ENCODE assay signal across 13 mouse cellular contexts in the genomic region with DNA sequence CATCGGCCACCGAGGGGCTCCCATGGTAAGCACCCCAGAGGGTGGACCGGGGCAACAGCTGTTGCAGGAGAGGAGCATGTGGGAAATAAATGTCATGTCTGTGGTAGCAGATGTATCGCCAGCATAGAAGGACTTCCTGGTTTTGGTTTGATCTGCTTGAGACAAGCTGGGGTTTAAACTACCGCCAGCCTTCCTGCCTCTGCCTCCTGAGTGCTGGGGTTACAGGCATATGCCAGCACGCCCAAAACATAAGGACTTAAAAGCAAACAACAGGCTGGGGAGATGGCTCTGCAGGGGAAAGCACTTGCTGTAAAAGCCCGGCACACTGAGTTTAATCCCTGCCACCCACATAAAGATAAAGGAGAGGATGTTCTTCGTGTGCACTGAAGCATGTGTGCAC. TPM values are rescaled to one million over a fixed set of nuclear protein-coding genes. Genes with fewer than 3 reads are reported as not detected.
DNase-seq lines count a peak whose midpoint lies in the region; ATAC-seq lines count a peak whose summit lies in the region.
"Had no signal": no experiment of that assay in that cellular context is flagged by ENCODE, and none has a peak within 500 bp of the region (broad histone marks: within the 10 kb centered on the region; RNA-seq: fewer than 3 reads in every experiment).

No protein-coding gene starts in this region.

- peaks cover 46% of the 10 kb centered on the region for H3K4me1 ChIP-seq in midbrain, embryonic 10.5 days
- H3K4me1 ChIP-seq in midbrain, embryonic 15.5 days = peaks cover 21% of the 10 kb centered on the region
- peaks cover 39% of the 10 kb centered on the region for H3K4me1 ChIP-seq in embryonic facial prominence, embryonic 10.5 days
- H3K4me1 ChIP-seq in hindbrain, embryonic 15.5 days (replicated peaks) = peaks cover 23% of the 10 kb centered on the region

- H3K9me3 ChIP-seq in midbrain, embryonic 10.5 days (replicated peaks) = no peaks in the 10 kb centered on the region
- no peaks in the 10 kb centered on the region for H3K9me3 ChIP-seq in midbrain, embryonic 15.5 days
- H3K9me3 ChIP-seq in embryonic facial prominence, embryonic 10.5 days = no peaks in the 10 kb centered on the region
- H3K9me3 ChIP-seq in hindbrain, embryonic 15.5 days = no peaks in the 10 kb centered on the region

- H3K27ac ChIP-seq in midbrain, embryonic 10.5 days (replicated peaks) = peak overlapping the region; percentile 65
- H3K27ac ChIP-seq in midbrain, embryonic 15.5 days = no peak overlapping the region
- H3K27ac ChIP-seq in embryonic facial prominence, embryonic 10.5 days (replicated peaks) = peak overlapping the region; percentile 32; the same call in 1 of the 2 replicates
- peak overlapping the region; percentile 60; the same call in 1 of the 2 replicates for H3K27ac ChIP-seq in hindbrain, embryonic 15.5 days (replicated peaks)

- H3K36me3 ChIP-seq in midbrain, embryonic 10.5 days = no peaks in the 10 kb centered on the region
- no peaks in the 10 kb centered on the region for H3K36me3 ChIP-seq in midbrain, embryonic 15.5 days (replicated peaks)
- H3K36me3 ChIP-seq in embryonic facial prominence, embryonic 10.5 days (replicated peaks) = peaks cover 5% of the 10 kb centered on the region; the same call in 1 of the 2 replicates
- H3K36me3 ChIP-seq in hindbrain, embryonic 15.5 days = 0 out of 2 replicates have a peak, but pooled peaks cover 3% of the 10 kb centered on the region
- no peaks in the 10 kb centered on the region for H3K36me3 ChIP-seq in splenic B cell, adult 2 months (ENCODE audit: control insufficient read depth, insufficient read depth, low read length, poor library complexity, severe bottlenecking)

- no peak for ATAC-seq in midbrain, embryonic 15.5 days (replicated peaks)
- ATAC-seq in hindbrain, embryonic 15.5 days (ENCODE audit: low FRiP score, low read depth) = no peak

- H3K9ac ChIP-seq in midbrain, embryonic 15.5 days = no peak overlapping the region
- H3K9ac ChIP-seq in hindbrain, embryonic 15.5 days = no peak overlapping the region
- H3K9ac ChIP-seq: lung, embryonic 14.5 days had no signal

- no peaks in the 10 kb centered on the region for H3K27me3 ChIP-seq in midbrain, embryonic 10.5 days (ENCODE audit: low read depth, poor library complexity, severe bottlenecking)
- no peaks in the 10 kb centered on the region for H3K27me3 ChIP-seq in midbrain, embryonic 15.5 days (replicated peaks)
- H3K27me3 ChIP-seq in embryonic facial prominence, embryonic 10.5 days (replicated peaks; ENCODE audit: low read depth, poor library complexity, severe bottlenecking) = no peaks in the 10 kb centered on the region
- H3K27me3 ChIP-seq in hindbrain, embryonic 15.5 days = no peaks in the 10 kb centered on the region
- H3K27me3 ChIP-seq in splenic B cell, adult 2 months (ENCODE audit: control insufficient read depth, insufficient read depth, low read length, poor library complexity, severe bottlenecking) = no peaks in the 10 kb centered on the region

- H3K4me2 ChIP-seq in midbrain, embryonic 15.5 days = no peak overlapping the region
- no peak overlapping the region for H3K4me2 ChIP-seq in hindbrain, embryonic 15.5 days
- H3K4me2 ChIP-seq: lung, embryonic 14.5 days had no signal

- no peak for DNase-seq in midbrain, embryonic 10.5 days (ENCODE audit: low spot score)
- no peak for DNase-seq in embryonic facial prominence, embryonic 10.5 days (ENCODE audit: low spot score)
- DNase-seq in splenic B cell, adult 2 months (ENCODE audit: low read depth, low spot score) = peak; percentile 31
- DNase-seq in cerebellum, adult 9-11 months = no peak
- DNase-seq in urinary bladder, postnatal 4 days (ENCODE audit: low spot score in 2 of 2) = no peak
- no peak for DNase-seq in left cerebral cortex, adult 18-20 months (ENCODE audit: low spot score in 2 of 2)
- DNase-seq: heart, postnatal 36 days; kidney, postnatal 25 days; lung, embryonic 14.5 days had no signal

- 63% methylated on average over 8 of the region's 8 CpGs for WGBS in midbrain, embryonic 10.5 days
- WGBS in midbrain, embryonic 15.5 days = 43% methylated on average over 8 of the region's 8 CpGs
- 66% methylated on average over 8 of the region's 8 CpGs for WGBS in embryonic facial prominence, embryonic 10.5 days
- WGBS in hindbrain, embryonic 15.5 days = 31% methylated on average over 8 of the region's 8 CpGs

- H3K4me3 ChIP-seq in midbrain, embryonic 10.5 days = no peak overlapping the region
- H3K4me3 ChIP-seq in midbrain, embryonic 15.5 days = no peak overlapping the region
- H3K4me3 ChIP-seq in embryonic facial prominence, embryonic 10.5 days = no peak overlapping the region
- no peak overlapping the region for H3K4me3 ChIP-seq in hindbrain, embryonic 15.5 days

RNA-seq across cellular contexts. Expression of a gene that starts 16.7 kb away (rescaled TPM):
- polyA plus RNA-seq in midbrain, embryonic 10.5 days (2016; fragmentation: Nextera tagmentation; extraction: Ambion mirVana) = 2.9 and 10.0 TPM in 2 replicates
- polyA plus RNA-seq in midbrain, embryonic 15.5 days (2015; fragmentation: Nextera tagmentation; extraction: Ambion mirVana) = 7.1 and 7.5 TPM in 2 replicates
- 1.4 and 2.3 TPM in 2 replicates for polyA plus RNA-seq in embryonic facial prominence, embryonic 10.5 days (2016; fragmentation: Nextera tagmentation; extraction: Ambion mirVana)
- polyA plus RNA-seq in hindbrain, embryonic 15.5 days (2015; fragmentation: Nextera tagmentation; extraction: Ambion mirVana) = 5.0 and 7.3 TPM in 2 replicates
- 1 to 10 TPM; 2.3 to 3.2 TPM for total RNA-seq in left cerebral cortex, adult 18-20 months (2021)
- total RNA-seq: gastrocnemius, adult 18-20 months; heart, postnatal 36 days had no signal
- polyA plus RNA-seq: C2C12 had no signal

RNA-seq across cellular contexts. Expression of a gene that starts 34.5 kb away (rescaled TPM):
- 681 and 788 TPM in 2 replicates for polyA plus RNA-seq in midbrain, embryonic 10.5 days (2016; fragmentation: Nextera tagmentation; extraction: Ambion mirVana)
- polyA plus RNA-seq in midbrain, embryonic 15.5 days (2015; fragmentation: Nextera tagmentation; extraction: Ambion mirVana) = 382 and 405 TPM in 2 replicates
- polyA plus RNA-seq in embryonic facial prominence, embryonic 10.5 days (2016; fragmentation: Nextera tagmentation; extraction: Ambion mirVana) = 769 and 805 TPM in 2 replicates
- 401 and 427 TPM in 2 replicates for polyA plus RNA-seq in hindbrain, embryonic 15.5 days (2015; fragmentation: Nextera tagmentation; extraction: Ambion mirVana)
- total RNA-seq in left cerebral cortex, adult 18-20 months (2021) = 100 to 1,000 TPM; 268 to 293 TPM
